Mouse (Mus musculus) liver, embryonic 14.5 days (tissue): Measurements from ENCODE around the gene Sema5a.

Experiments used
- CTCF ChIP-seq: IDR thresholded peaks from 2 replicates; pipeline ENCODE4 v1.5.1; 2016; ENCODE audit warnings: antibody characterized with exemption, low read depth, control low read depth
- EP300 ChIP-seq: IDR thresholded peaks from 2 replicates; pipeline ENCODE4 v1.6.1; 2016; ENCODE audit warnings: antibody characterized with exemption, low read depth

- TF ChIP-seq CTCF = no peak
- TF ChIP-seq EP300 = no peak
These were observed 261.3 kb downstream of the Sema5a start for GRCm38 (mm10) chr15:32505941-32506340.
